ENCODE assay signal across 8 mouse cellular contexts in the genomic region with DNA sequence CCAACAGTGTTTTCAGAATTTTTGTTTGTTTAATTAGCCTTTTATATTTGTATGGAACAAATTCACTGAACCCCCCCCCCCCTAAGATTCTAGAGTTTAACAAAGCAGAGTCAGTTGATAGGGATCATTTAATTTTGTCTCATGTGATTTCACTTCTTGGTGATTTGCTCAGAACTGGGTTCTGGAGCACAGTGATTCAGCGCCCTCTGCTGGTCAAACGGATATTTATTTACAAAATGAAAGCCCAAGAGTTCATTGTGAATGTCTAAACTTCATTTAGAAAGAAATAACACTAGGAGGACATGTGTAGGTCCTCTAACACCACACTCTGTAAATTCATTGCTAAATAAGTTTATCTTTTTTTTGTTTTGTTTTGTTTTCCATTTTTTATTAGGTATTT. TPM values are rescaled to one million over a fixed set of nuclear protein-coding genes. Genes with fewer than 3 reads are reported as not detected.
DNase-seq lines count a peak whose midpoint lies in the region; ATAC-seq and TF ChIP-seq lines count a peak whose summit lies in the region.

No protein-coding gene starts in this region.

- no peak for ATAC-seq in liver, embryonic 11.5 days (replicated peaks; ENCODE audit: low FRiP score)
- ATAC-seq in granulocyte monocyte progenitor cell, adult 5-6 weeks (replicated peaks; ENCODE audit: poor library complexity, severe bottlenecking): peak; percentile 44; the same call in 1 of the 2 replicates
- ATAC-seq in monocyte, adult 5-6 weeks (replicated peaks; ENCODE audit: insufficient number of reproducible peaks, low FRiP score, low TSS enrichment, poor library complexity, severe bottlenecking): 0 out of 2 replicates have a peak, but pooled peaks have one; percentile 41

- H3K27me3 ChIP-seq in liver, embryonic 11.5 days (replicated peaks; ENCODE audit: control insufficient read depth, insufficient read depth, low read length): no peaks in the 10 kb centered on the region

- no peak overlapping the region for H3K4me2 ChIP-seq in liver, embryonic 11.5 days

- intact Hi-C loops in left cerebral cortex, adult 2 months (cut with DNase I): loop anchor here (1.0 to 5.0 kb wide), 3 partner anchors 164 to 542 kb away; no protein-coding TSS in a partner anchor

- no peaks in the 10 kb centered on the region for H3K4me1 ChIP-seq in liver, embryonic 11.5 days (replicated peaks; ENCODE audit: control insufficient read depth, insufficient read depth, low read length)

- H3K27ac ChIP-seq in liver, embryonic 11.5 days (ENCODE audit: low read depth, low read length): no peak overlapping the region
- H3K27ac ChIP-seq in left cerebral cortex, adult 2 months: no peak overlapping the region

- no peak overlapping the region for H3K4me3 ChIP-seq in liver, embryonic 11.5 days (ENCODE audit: low read depth, low read length)
- H3K4me3 ChIP-seq in left cerebral cortex, adult 2 months: no peak overlapping the region

- TF ChIP-seq CTCF in left cerebral cortex, adult 2 months (IDR thresholded peaks at IDR 0.05): peak; percentile 79

- WGBS in liver, embryonic 11.5 days: 0% methylated on average over 2 of the region's 2 CpGs

- H3K36me3 ChIP-seq in liver, embryonic 11.5 days (ENCODE audit: control insufficient read depth, insufficient read depth, low read length): no peaks in the 10 kb centered on the region

- H3K9me3 ChIP-seq in liver, embryonic 11.5 days (ENCODE audit: control insufficient read depth, low read length): no peaks in the 10 kb centered on the region

- H3K9ac ChIP-seq in liver, embryonic 11.5 days (ENCODE audit: low read depth, low read length): no peak overlapping the region

- DNase-seq in liver (peak; percentile 48), NIH3T3 (ENCODE audit: low read depth) (peak; percentile 94)
- no peak for DNase-seq in liver, embryonic 11.5 days (ENCODE audit: low spot score)
- peak; percentile 14 to 68 for DNase-seq in cerebellum, postnatal 25 days
- DNase-seq in left cerebral cortex, adult 2 months (ENCODE audit: extremely low spot score in 1 of 2, low spot score in 2 of 2): peak; percentile 55 to 62
- DNase-seq in thymus, postnatal 36 days: peak; percentile 6 to 32

RNA-seq across cellular contexts. Expression of a gene that starts 29.5 kb away (rescaled TPM):
- polyA plus RNA-seq in liver, embryonic 11.5 days (2014; fragmentation: Nextera tagmentation; extraction: Ambion mirVana): 0.69 and 1.2 TPM in 2 replicates
- total RNA-seq in granulocyte monocyte progenitor cell, adult 5-6 weeks (2014; fragmentation: Nextera tagmentation): 7.3 and 8.7 TPM in 2 replicates
- total RNA-seq in granulocyte monocyte progenitor cell, adult 5-6 weeks (2017): 9.0 and 15.9 TPM in 2 replicates
- under 1 TPM; 0.07 to 0.41 TPM for total RNA-seq in left cerebral cortex, adult 2 months (2021)
- 129 to 500 TPM (median 141 TPM) in 3 replicates for total RNA-seq in monocyte, adult 5-6 weeks (2017)

RNA-seq across cellular contexts. Expression of a gene that starts 35.2 kb away (rescaled TPM):
- polyA plus RNA-seq in liver, embryonic 11.5 days (2014; fragmentation: Nextera tagmentation; extraction: Ambion mirVana): not detected in 2 replicates
- total RNA-seq in granulocyte monocyte progenitor cell, adult 5-6 weeks (2014; fragmentation: Nextera tagmentation): not detected in 2 replicates
- total RNA-seq in granulocyte monocyte progenitor cell, adult 5-6 weeks (2017): not detected in 2 replicates
- 1 to 10 TPM in 1 of 2 experiments, under 1 TPM in 1; 0.68 to 1.0 TPM for total RNA-seq in left cerebral cortex, adult 2 months (2021)
- total RNA-seq in monocyte, adult 5-6 weeks (2017): 0.57 to 0.78 TPM in 2 of 3 replicates, not detected in the other
